Mouse (Mus musculus) C2C12 (cell line): ENCODE measurements at regions not wholly inside any gene's neighbourhood (a gene's known extent, or its start where the extent isn't known, plus 50 kb on each side); places are given as distances from the start of the nearest gene placed in this dataset.

Experiments
- H3K27me3 ChIP-seq: one replicate; pipeline ENCODE4 v1.6.1; 2011; ENCODE audit not compliant: control insufficient read depth, insufficient read depth, insufficient read length
- H3K36me3 ChIP-seq: one replicate; pipeline ENCODE4 v1.6.1; 2011; ENCODE audit not compliant: control insufficient read depth, insufficient read depth
- H3K4me3 ChIP-seq: one replicate; pipeline ENCODE4 v1.5.1; 2011; ENCODE audit warnings: mild to moderate bottlenecking, control low read depth; ENCODE audit not compliant: poor library complexity, insufficient read depth, severe bottlenecking
- H3K79me2 ChIP-seq: one replicate; pipeline ENCODE4 v1.6.1; 2011; ENCODE audit not compliant: control insufficient read depth, insufficient read depth
- H3K79me3 ChIP-seq: one replicate; pipeline ENCODE4 v1.6.1; 2011; ENCODE audit warnings: low read depth, control low read depth
- H3ac ChIP-seq: one replicate; pipeline ENCODE3; 2011; ENCODE audit warnings: low read depth; ENCODE audit not compliant: control insufficient read depth, insufficient read length
- CEBPB ChIP-seq: IDR thresholded peaks from one replicate; pipeline ENCODE4 v1.6.1; 2011; ENCODE audit warnings: low read depth, mild to moderate bottlenecking, control low read depth, moderate library complexity
- CTCF ChIP-seq: IDR thresholded peaks from one replicate; pipeline ENCODE4 v1.5.1; 2011; ENCODE audit not compliant: control insufficient read depth, insufficient read depth, insufficient read length
- FOSL1 ChIP-seq: IDR thresholded peaks from one replicate; pipeline ENCODE4 v1.8.0; 2011; ENCODE audit warnings: mild to moderate bottlenecking, low read length; ENCODE audit not compliant: poor library complexity, insufficient read depth, severe bottlenecking
- MAX ChIP-seq: IDR thresholded peaks from one replicate; pipeline ENCODE4 v1.6.1; 2011; ENCODE audit warnings: mild to moderate bottlenecking, control low read depth
- MYOD1 ChIP-seq: IDR thresholded peaks from one replicate; pipeline ENCODE4 v1.6.1; 2011; ENCODE audit warnings: low read depth; ENCODE audit not compliant: control insufficient read depth, insufficient read length
- MYOG ChIP-seq: IDR thresholded peaks from one replicate; pipeline ENCODE4 v1.6.1; 2011; ENCODE audit not compliant: control insufficient read depth, insufficient read length; ENCODE audit errors: extremely low read depth
- USF1 ChIP-seq: IDR thresholded peaks from one replicate; pipeline ENCODE4 v1.6.1; 2011; ENCODE audit warnings: low read depth, mild to moderate bottlenecking, control low read depth, moderate library complexity

GRCm38 (mm10) chr9:122501864-122502341 is 150.5 kb downstream of the Abhd5 start:
- no peak overlapping the region for H3K4me3 ChIP-seq

GRCm38 (mm10) chr9:122521569-122521968 is 170.2 kb downstream of the Abhd5 start:
- Histone ChIP-seq H3K4me3 (no peak overlapping the region), H3K79me2 (no peaks in the 10 kb centered on the region), H3K79me3 (no peaks in the 10 kb centered on the region), H3ac (no peak overlapping the region), H3K36me3 (no peaks in the 10 kb centered on the region), H3K27me3 (peaks cover 15% of the 10 kb centered on the region)
- TF ChIP-seq MYOD1 = no peak

More at GRCm38 (mm10) chr9:122501864-122502341, 150.5 kb downstream of the Abhd5 start:
- TF ChIP-seq CEBPB = no peak
- no peak for TF ChIP-seq USF1
- TF ChIP-seq MYOD1 = no peak
- TF ChIP-seq MAX = no peak
- no peak for TF ChIP-seq CTCF
- H3K36me3 ChIP-seq = no peaks in the 10 kb centered on the region
- H3K79me2 ChIP-seq = no peaks in the 10 kb centered on the region
- no peaks in the 10 kb centered on the region for H3K79me3 ChIP-seq
- H3K27me3 ChIP-seq = peaks cover 48% of the 10 kb centered on the region
- H3ac ChIP-seq = no peak overlapping the region

- Histone ChIP-seq H3K36me3 (no peaks in the 10 kb centered on the region), H3ac (no peak overlapping the region), H3K27me3 (no peaks in the 10 kb centered on the region), H3K4me3 (no peak overlapping the region), H3K79me2 (no peaks in the 10 kb centered on the region), H3K79me3 (no peaks in the 10 kb centered on the region)
- no peak for TF ChIP-seq MYOD1
- no peak for TF ChIP-seq MAX
- TF ChIP-seq FOSL1 = peak; percentile 74
Measured at GRCm38 (mm10) chr9:122525621-122526055, 174.2 kb downstream of the Abhd5 start.

GRCm38 (mm10) chr9:122528267-122528666 is 176.9 kb downstream of the Abhd5 start:
- Histone ChIP-seq H3K27me3 (no peaks in the 10 kb centered on the region), H3ac (no peak overlapping the region), H3K36me3 (no peaks in the 10 kb centered on the region), H3K79me3 (no peaks in the 10 kb centered on the region), H3K79me2 (no peaks in the 10 kb centered on the region), H3K4me3 (no peak overlapping the region)
- TF ChIP-seq CEBPB (no peak), MAX (no peak), USF1 (no peak), CTCF (no peak), MYOD1 (no peak), FOSL1 (no peak)

- H3K36me3 ChIP-seq = no peaks in the 10 kb centered on the region
- H3K79me2 ChIP-seq = no peaks in the 10 kb centered on the region
- no peak for TF ChIP-seq USF1
- TF ChIP-seq CEBPB = no peak
- no peak for TF ChIP-seq MYOD1
- TF ChIP-seq FOSL1 = no peak
- TF ChIP-seq MYOG = no peak
- TF ChIP-seq MAX = no peak
- no peak for TF ChIP-seq CTCF
- no peaks in the 10 kb centered on the region for H3K27me3 ChIP-seq
- H3K4me3 ChIP-seq = no peak overlapping the region
- no peak overlapping the region for H3ac ChIP-seq
- H3K79me3 ChIP-seq = no peaks in the 10 kb centered on the region
Measured at GRCm38 (mm10) chr9:122529721-122530120, 178.3 kb downstream of the Abhd5 start.

- Histone ChIP-seq H3ac (no peak overlapping the region), H3K4me3 (no peak overlapping the region), H3K79me3 (no peaks in the 10 kb centered on the region), H3K79me2 (no peaks in the 10 kb centered on the region), H3K36me3 (no peaks in the 10 kb centered on the region), H3K27me3 (peaks cover 6% of the 10 kb centered on the region)
- TF ChIP-seq CTCF (no peak), MYOG (no peak), CEBPB (no peak), FOSL1 (no peak), MAX (no peak), MYOD1 (no peak), USF1 (no peak)
Measured at GRCm38 (mm10) chr9:122531806-122532205, 180.4 kb downstream of the Abhd5 start.
